Mouse (Mus musculus) thymus, adult 2 months (tissue): ENCODE data around the gene Dlx2. TPM values are rescaled to one million over a fixed set of nuclear protein-coding genes. Genes with fewer than 3 reads are reported as not detected.

ENCODE experiments used
- DNase-seq: peaks from one replicate; pipeline ENCODE4 v3.0.0; 2021
- H3K27ac ChIP-seq: fragments of 200-500 bp; 2 replicates; pipeline ENCODE4 v1.5.1; 2012; ENCODE audit warnings: low read length, control low read depth; ENCODE audit not compliant: control insufficient read depth, insufficient read depth
- H3K27me3 ChIP-seq: fragments of 200-500 bp; 2 replicates; pipeline ENCODE4 v1.6.1; 2012; ENCODE audit warnings: mild to moderate bottlenecking, low read length, moderate library complexity, mixed read lengths; ENCODE audit not compliant: control insufficient read depth, insufficient read depth
- H3K36me3 ChIP-seq: fragments of 200-500 bp; 2 replicates; pipeline ENCODE4 v1.6.1; 2012; ENCODE audit warnings: mild to moderate bottlenecking, low read length, moderate library complexity; ENCODE audit not compliant: control insufficient read depth, insufficient read depth
- H3K4me1 ChIP-seq: fragments of 200-500 bp; replicated peaks from 2 replicates; pipeline ENCODE4 v1.6.1; 2012; ENCODE audit warnings: low read length; ENCODE audit not compliant: control insufficient read depth, insufficient read depth
- H3K4me3 ChIP-seq: fragments of 200-500 bp; 2 replicates; pipeline ENCODE4 v1.5.1; 2012; ENCODE audit warnings: mild to moderate bottlenecking, low read length, control low read depth, moderate library complexity; ENCODE audit not compliant: control insufficient read depth, insufficient read depth
- CTCF ChIP-seq: fragments of 200-500 bp; IDR thresholded peaks from 2 replicates; pipeline ENCODE4 v1.5.1; 2012; ENCODE audit warnings: mild to moderate bottlenecking, control low read depth, low read length, moderate library complexity, borderline replicate concordance; ENCODE audit not compliant: control insufficient read depth, poor library complexity, insufficient read depth; ENCODE audit errors: extremely low read depth
- POLR2A ChIP-seq: fragments of 200-500 bp; IDR thresholded peaks from 2 replicates; pipeline ENCODE4 v1.6.1; 2012; ENCODE audit warnings: mild to moderate bottlenecking, low read length, control low read depth, moderate library complexity; ENCODE audit not compliant: control insufficient read depth, poor library complexity, insufficient read depth; ENCODE audit errors: extremely low read depth
- WGBS: fragments of 180-500 bp; shearing (Covaris S2); methylation state at CpG from one replicate; pipeline ENCODE4 v1.1.7; 2018; 5-methylcytosine and 5-hydroxymethylcytosine counted together
- polyA plus RNA-seq: library from polyadenylated mRNA; depleted of rRNA; stranded (reverse); fragments of >200 nt; gene quantifications from 2 replicates; pipeline ENCODE4 v1.2.3, GENCODE M21; 2012; rRNA removed

The Dlx2 gene
- polyA plus RNA-seq, 1 experiment = 0.12 TPM

- H3K27ac ChIP-seq = no peak overlapping the region
Measured at GRCm38 (mm10) chr2:71494503-71494902, 52.1 kb downstream of the Dlx2 start.

More at GRCm38 (mm10) chr2:71494503-71494902, 52.1 kb downstream of the Dlx2 start:
- TF ChIP-seq CTCF = no peak
- no peak for TF ChIP-seq POLR2A
- WGBS = 96% methylated on average over 10 of the region's 10 CpGs
- no peak overlapping the region for H3K4me3 ChIP-seq
- H3K27me3 ChIP-seq = no peaks in the 10 kb centered on the region
- H3K36me3 ChIP-seq = no peaks in the 10 kb centered on the region
- DNase-seq = no peak
- no peaks in the 10 kb centered on the region for H3K4me1 ChIP-seq

Other genes starting within 250 kb of the Dlx2 start
- gene Slc25a12, start 179.0 kb downstream of the Dlx2 start, polyA plus RNA-seq = 52.2 and 52.9 TPM in 2 replicates
- 12.3 and 12.9 TPM in 2 replicates for gene Hat1, start 157.8 kb downstream of the Dlx2 start, polyA plus RNA-seq
- gene Metap1d, start 93.5 kb downstream of the Dlx2 start, polyA plus RNA-seq = 19.6 and 25.5 TPM in 2 replicates
- gene Dlx1, start 18.6 kb downstream of the Dlx2 start, polyA plus RNA-seq = 0.78 and 0.99 TPM in 2 replicates
- 38.2 and 38.8 TPM in 2 replicates for gene Itga6, start 198.9 kb upstream of the Dlx2 start, polyA plus RNA-seq